Mouse (Mus musculus) erythroblast, embryonic 14.5 days (primary cell): ENCODE measurements around the gene Zbtb25.

Source experiments
- GATA1 ChIP-seq: IDR thresholded peaks from 2 replicates; pipeline ENCODE4 v1.6.1; 2012; ENCODE audit warnings: low read length, inconsistent platforms, mixed read lengths
- TAL1 ChIP-seq: IDR thresholded peaks from 3 replicates; pipeline ENCODE4 v1.6.1; 2012; ENCODE audit warnings: low read length, inconsistent platforms, mixed read lengths

- TF ChIP-seq GATA1 (no peak), TAL1 (no peak)
Measured at GRCm38 (mm10) chr12:76349680-76350220, 19.7 kb downstream of the Zbtb25 start.
